Mouse (Mus musculus) liver, embryonic 14.5 days (tissue): ENCODE measurements around the gene Ccdc110. TPM values are rescaled to one million over a fixed set of nuclear protein-coding genes. Genes with fewer than 3 reads are reported as not detected.

Source experiments
- ATAC-seq: fragments of 200-750 bp; cut with Nextera tagmentation; 2 replicates; pipeline ENCODE4 v1.8.0; 2017; ENCODE audit warnings: moderate number of reproducible peaks, mild to moderate bottlenecking, moderate library complexity; ENCODE audit not compliant: insufficient read depth
- DNase-seq, 3 experiments: peaks; one replicate each; pipeline ENCODE4 v3.0.0-alpha.2; 2012 to 2013; ENCODE audit warnings: low read depth in 3 of 3, low spot score in 3 of 3
- H3K27ac ChIP-seq: fragments of 300-500 bp; sonication (generic); 2 replicates; pipeline ENCODE4 v1.5.1; 2014; ENCODE audit warnings: moderate library complexity, mild to moderate bottlenecking, control low read depth, inconsistent platforms
- H3K27me3 ChIP-seq: fragments of 300-500 bp; sonication (generic); 2 replicates; pipeline ENCODE4 v1.6.1; 2014; ENCODE audit warnings: mild to moderate bottlenecking, low read length, moderate library complexity; ENCODE audit not compliant: control insufficient read depth, insufficient read depth
- H3K36me3 ChIP-seq: fragments of 300-500 bp; sonication (generic); replicated peaks from 2 replicates; pipeline ENCODE4 v1.6.1; 2014; ENCODE audit warnings: low read depth; ENCODE audit not compliant: control insufficient read depth, insufficient read depth
- H3K4me1 ChIP-seq, 2 experiments: fragments of 200-500 bp in 1 of 2; fragments of 300-500 bp in 1 of 2; sonication (generic) in 1 of 2; replicated peaks; 2 replicates each; pipeline ENCODE4 v1.6.1; 2012 to 2014; ENCODE audit warnings: antibody characterized with exemption in 1 of 2, inconsistent platforms in 1 of 2, low read length in 1 of 2; ENCODE audit not compliant: control insufficient read depth in 2 of 2, insufficient read depth in 2 of 2
- H3K4me2 ChIP-seq: fragments of 300-500 bp; sonication (generic); 2 replicates; pipeline ENCODE4 v1.6.1; 2014; ENCODE audit warnings: low read depth, mild to moderate bottlenecking, control low read depth, moderate library complexity
- H3K4me3 ChIP-seq, 2 experiments: fragments of 200-500 bp in 1 of 2; fragments of 300-500 bp in 1 of 2; sonication (generic) in 1 of 2; 2 replicates each; pipeline ENCODE4 v1.5.1; 2012 to 2014; ENCODE audit warnings: low read depth in 2 of 2, low read length in 2 of 2, mild to moderate bottlenecking in 2 of 2, control low read depth in 1 of 2, inconsistent platforms in 1 of 2, moderate library complexity in 1 of 2; ENCODE audit not compliant: insufficient read depth in 1 of 2
- H3K9ac ChIP-seq: fragments of 300-500 bp; sonication (generic); replicated peaks from 2 replicates; pipeline ENCODE4 v1.6.1; 2014; ENCODE audit warnings: mild to moderate bottlenecking, control low read depth, moderate library complexity
- H3K9me3 ChIP-seq: fragments of 300-500 bp; sonication (generic); 2 replicates; pipeline ENCODE4 v1.6.1; 2016; ENCODE audit warnings: low read length, mixed read lengths; ENCODE audit not compliant: control insufficient read depth
- CTCF ChIP-seq: IDR thresholded peaks from 2 replicates; pipeline ENCODE4 v1.5.1; 2016; ENCODE audit warnings: antibody characterized with exemption, low read depth, control low read depth
- EP300 ChIP-seq: IDR thresholded peaks from 2 replicates; pipeline ENCODE4 v1.6.1; 2016; ENCODE audit warnings: antibody characterized with exemption, low read depth
- WGBS: fragments of 180-500 bp; shearing (Covaris S2); extraction: QIAGEN DNeasy Blood & Tissue Kit; methylation state at CpG from one replicate; pipeline ENCODE4 v1.1.7; 2014; ENCODE audit not compliant: insufficient replicate concordance; 5-methylcytosine and 5-hydroxymethylcytosine counted together
- polyA plus RNA-seq, 2 experiments: library from polyadenylated mRNA; depleted of rRNA in 1 of 2; stranded (reverse) in 1 of 2; unstranded in 1 of 2; fragments of >200 nt; fragmentation: Nextera tagmentation in 1 of 2; extraction: Ambion mirVana in 1 of 2; gene quantifications; 2 replicates each; pipeline versions ENCODE4 v1.2.1 to v1.2.3; 2012 to 2014

Gene Ccdc110
- polyA plus RNA-seq, 2 experiments = not detected

GRCm38 (mm10) chr8:45990631-45991310 is 56.4 kb downstream of the Ccdc110 start:
- ATAC-seq = no peak
- Histone ChIP-seq H3K27me3 (no peaks in the 10 kb centered on the region), H3K9me3 (no peaks in the 10 kb centered on the region), H3K4me2 (no peak overlapping the region), H3K4me3 (no peak overlapping the region), H3K9ac (no peak overlapping the region; the same call in 1 of the 2 replicates), H3K27ac (no peak overlapping the region), H3K4me1 (peaks cover 0 to 2% of the 10 kb centered on the region in 2 experiments; a peak in 1 of 4 replicates), H3K36me3 (peaks cover 18% of the 10 kb centered on the region)
- TF ChIP-seq CTCF (no peak), EP300 (no peak)
- DNase-seq = no peak
- WGBS = 63% methylated on average over 4 of the region's 4 CpGs

Other genes starting within 250 kb of the Ccdc110 start
- gene Pdlim3, start 49.2 kb upstream of the Ccdc110 start, polyA plus RNA-seq (2012; rRNA removed) = 0.64 and 0.69 TPM in 2 replicates
- 0.62 and 0.76 TPM in 2 replicates for gene Pdlim3, start 49.2 kb upstream of the Ccdc110 start, polyA plus RNA-seq (2014; fragmentation: Nextera tagmentation; extraction: Ambion mirVana)
- 0.37 and 0.65 TPM in 2 replicates for gene 1700029J07Rik, start 40.6 kb downstream of the Ccdc110 start, polyA plus RNA-seq (2012; rRNA removed)
- gene 1700029J07Rik, start 40.6 kb downstream of the Ccdc110 start, polyA plus RNA-seq (2014; fragmentation: Nextera tagmentation; extraction: Ambion mirVana) = 0.18 and 0.53 TPM in 2 replicates
- 13.7 and 20.1 TPM in 2 replicates for gene Ufsp2, start 40.9 kb downstream of the Ccdc110 start, polyA plus RNA-seq (2012; rRNA removed)
- gene Ufsp2, start 40.9 kb downstream of the Ccdc110 start, polyA plus RNA-seq (2014; fragmentation: Nextera tagmentation; extraction: Ambion mirVana) = 32.4 and 36.0 TPM in 2 replicates
- 0.02 TPM in 1 of 2 replicates, not detected in the other for gene Lrp2bp, start 64.7 kb downstream of the Ccdc110 start, polyA plus RNA-seq (2012; rRNA removed)
- gene Lrp2bp, start 64.7 kb downstream of the Ccdc110 start, polyA plus RNA-seq (2014; fragmentation: Nextera tagmentation; extraction: Ambion mirVana) = 0.08 and 0.17 TPM in 2 replicates
- 1.5 and 2.0 TPM in 2 replicates for gene Ankrd37, start 71.1 kb downstream of the Ccdc110 start, polyA plus RNA-seq (2012; rRNA removed)
- gene Ankrd37, start 71.1 kb downstream of the Ccdc110 start, polyA plus RNA-seq (2014; fragmentation: Nextera tagmentation; extraction: Ambion mirVana) = 3.1 and 3.2 TPM in 2 replicates
- gene Cfap97, start 217.2 kb downstream of the Ccdc110 start, polyA plus RNA-seq (2012; rRNA removed) = 2.7 and 3.9 TPM in 2 replicates
- gene Cfap97, start 217.2 kb downstream of the Ccdc110 start, polyA plus RNA-seq (2014; fragmentation: Nextera tagmentation; extraction: Ambion mirVana) = 7.2 and 7.4 TPM in 2 replicates
- gene Snx25, start 217.5 kb downstream of the Ccdc110 start, polyA plus RNA-seq (2012; rRNA removed) = 2.2 and 4.2 TPM in 2 replicates
- 4.3 and 4.7 TPM in 2 replicates for gene Snx25, start 217.5 kb downstream of the Ccdc110 start, polyA plus RNA-seq (2014; fragmentation: Nextera tagmentation; extraction: Ambion mirVana)